Mouse (Mus musculus): ENCODE measurements at regions not wholly inside any gene's neighbourhood (a gene's known extent, or its start where the extent isn't known, plus 50 kb on each side); places are given as distances from the start of the nearest gene placed in this dataset.
A peak's percentile ranks its signal among the peaks of the same experiment; 100 is the strongest.

DNA sequence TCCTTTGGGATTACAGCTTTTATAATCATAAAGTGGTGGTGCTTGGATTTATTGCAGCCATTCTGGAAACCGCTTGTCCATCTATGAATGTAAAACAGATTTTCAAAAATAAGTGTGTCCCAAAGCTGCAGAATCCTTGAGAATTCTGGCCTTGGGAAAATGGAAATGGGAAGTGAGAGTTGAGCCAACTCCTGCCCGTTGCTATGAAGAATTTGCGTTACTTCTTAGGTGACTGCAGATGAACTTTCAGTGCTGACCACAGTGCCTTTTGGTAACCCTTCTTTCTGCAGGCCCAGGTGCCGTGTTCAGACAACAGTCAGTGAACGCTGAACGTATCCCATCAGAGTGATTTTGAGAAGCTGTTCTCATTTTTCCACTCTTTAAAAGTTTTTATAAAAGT, 60.9 kb upstream of the D16Ertd472e start:
- Histone ChIP-seq H3K4me2 (replicated peaks; ENCODE audit: low read depth, low read length) (no peak overlapping the region), H3K27ac (ENCODE audit: low read length) (no peak overlapping the region), H3K9ac (replicated peaks; ENCODE audit: low read length) (no peak overlapping the region), H3K36me3 (ENCODE audit: insufficient read depth, low read length) (no peaks in the 10 kb centered on the region), H3K9me3 (ENCODE audit: low read length) (no peaks in the 10 kb centered on the region), H3K27me3 (ENCODE audit: insufficient read depth, low read length) (no peaks in the 10 kb centered on the region), H3K4me3 (ENCODE audit: low read length) (no peak overlapping the region), H3K4me1 (ENCODE audit: insufficient read depth, low read length) (no peaks in the 10 kb centered on the region)
- ATAC-seq (ENCODE audit: low FRiP score, low TSS enrichment) = no peak
- 89% methylated on average over 6 of the region's 6 CpGs for WGBS

DNA sequence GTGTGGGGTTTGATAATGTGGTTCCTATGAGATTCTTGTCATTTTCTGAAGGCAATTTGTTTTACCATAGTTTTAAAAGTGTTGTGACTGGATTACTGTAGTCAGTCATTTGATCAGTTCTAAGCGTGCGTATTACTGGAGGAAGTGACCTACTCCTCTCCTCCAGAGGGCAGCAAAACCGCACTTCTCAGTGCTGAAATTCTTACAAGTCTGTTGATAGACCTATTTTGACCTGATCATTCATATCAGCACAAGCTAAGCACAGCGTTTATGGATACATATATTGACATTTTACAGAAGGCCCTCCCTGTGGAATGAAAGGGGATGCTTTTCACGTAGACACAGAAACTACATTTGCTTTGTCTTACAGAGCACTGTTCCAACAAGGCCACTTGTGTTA, 60.5 kb upstream of the D16Ertd472e start:
- no peak for ATAC-seq (ENCODE audit: low FRiP score, low TSS enrichment)

DNA sequence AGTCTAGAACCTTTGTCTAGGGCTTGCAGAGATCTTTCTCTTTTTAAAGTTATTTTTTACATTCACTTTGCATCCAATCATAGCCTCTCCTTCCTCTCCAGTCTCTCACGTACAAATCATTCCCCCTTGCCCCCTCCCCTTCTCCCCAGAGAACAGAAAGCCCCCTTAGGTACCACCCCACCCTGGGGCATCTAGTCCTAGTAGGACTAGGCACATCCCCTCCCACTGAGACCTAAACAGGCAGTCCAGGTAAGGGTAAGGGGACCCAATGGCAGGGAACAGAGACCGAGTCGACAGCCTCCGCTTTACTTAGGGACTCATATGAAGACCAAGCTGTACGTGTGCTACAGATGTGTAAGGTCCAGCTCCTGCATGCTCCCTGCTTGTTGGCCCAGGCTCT, 59.3 kb upstream of the D16Ertd472e start:
- Histone ChIP-seq H3K4me1 (ENCODE audit: insufficient read depth, low read length) (no peaks in the 10 kb centered on the region), H3K9me3 (ENCODE audit: low read length) (no peaks in the 10 kb centered on the region), H3K27ac (ENCODE audit: low read length) (no peak overlapping the region), H3K4me2 (replicated peaks; ENCODE audit: low read depth, low read length) (no peak overlapping the region), H3K9ac (replicated peaks; ENCODE audit: low read length) (no peak overlapping the region), H3K27me3 (ENCODE audit: insufficient read depth, low read length) (no peaks in the 10 kb centered on the region), H3K4me3 (ENCODE audit: low read length) (no peak overlapping the region), H3K36me3 (ENCODE audit: insufficient read depth, low read length) (no peaks in the 10 kb centered on the region)
- WGBS = 88% methylated on average over 5 of the region's 5 CpGs
- ATAC-seq (ENCODE audit: low FRiP score, low TSS enrichment) = 0 out of 2 replicates have a peak, but pooled peaks have one; percentile 21

More for the DNA sequence above, 60.5 kb upstream of the D16Ertd472e start:
- Histone ChIP-seq H3K36me3 (ENCODE audit: insufficient read depth, low read length) (no peaks in the 10 kb centered on the region), H3K27ac (ENCODE audit: low read length) (no peak overlapping the region), H3K9ac (replicated peaks; ENCODE audit: low read length) (no peak overlapping the region), H3K27me3 (ENCODE audit: insufficient read depth, low read length) (no peaks in the 10 kb centered on the region), H3K4me3 (ENCODE audit: low read length) (no peak overlapping the region), H3K9me3 (ENCODE audit: low read length) (no peaks in the 10 kb centered on the region), H3K4me2 (replicated peaks; ENCODE audit: low read depth, low read length) (no peak overlapping the region), H3K4me1 (ENCODE audit: insufficient read depth, low read length) (no peaks in the 10 kb centered on the region)
- 41% methylated on average over 5 of the region's 5 CpGs for WGBS

DNA sequence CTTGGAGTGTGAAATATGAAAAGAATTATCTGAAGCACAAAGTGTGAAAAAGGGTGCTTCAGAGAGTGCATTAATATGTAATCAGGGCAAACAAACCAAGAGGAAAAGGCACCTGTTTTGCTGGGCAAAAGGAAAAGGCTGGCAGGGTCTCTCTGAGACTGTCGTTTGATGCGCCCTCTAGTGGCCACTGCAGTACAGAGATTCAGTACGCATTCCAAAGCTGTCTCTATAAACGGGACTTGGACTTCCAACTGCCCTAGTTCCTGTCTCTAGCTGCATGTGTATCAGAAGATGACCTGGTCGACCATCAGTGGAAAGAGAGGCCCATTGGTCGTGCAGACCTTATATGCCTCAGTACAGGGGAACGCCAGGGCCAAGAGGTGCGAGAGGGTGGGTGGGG, 58.7 kb upstream of the D16Ertd472e start:
- Histone ChIP-seq H3K4me2 (replicated peaks; ENCODE audit: low read depth, low read length) (no peak overlapping the region), H3K27ac (ENCODE audit: low read length) (no peak overlapping the region), H3K9ac (replicated peaks; ENCODE audit: low read length) (no peak overlapping the region), H3K27me3 (ENCODE audit: insufficient read depth, low read length) (no peaks in the 10 kb centered on the region), H3K36me3 (ENCODE audit: insufficient read depth, low read length) (no peaks in the 10 kb centered on the region), H3K4me3 (ENCODE audit: low read length) (no peak overlapping the region), H3K4me1 (ENCODE audit: insufficient read depth, low read length) (no peaks in the 10 kb centered on the region), H3K9me3 (ENCODE audit: low read length) (no peaks in the 10 kb centered on the region)
- peak; percentile 82 for ATAC-seq (ENCODE audit: low FRiP score, low TSS enrichment)
- WGBS = 21% methylated on average over 8 of the region's 8 CpGs

DNA sequence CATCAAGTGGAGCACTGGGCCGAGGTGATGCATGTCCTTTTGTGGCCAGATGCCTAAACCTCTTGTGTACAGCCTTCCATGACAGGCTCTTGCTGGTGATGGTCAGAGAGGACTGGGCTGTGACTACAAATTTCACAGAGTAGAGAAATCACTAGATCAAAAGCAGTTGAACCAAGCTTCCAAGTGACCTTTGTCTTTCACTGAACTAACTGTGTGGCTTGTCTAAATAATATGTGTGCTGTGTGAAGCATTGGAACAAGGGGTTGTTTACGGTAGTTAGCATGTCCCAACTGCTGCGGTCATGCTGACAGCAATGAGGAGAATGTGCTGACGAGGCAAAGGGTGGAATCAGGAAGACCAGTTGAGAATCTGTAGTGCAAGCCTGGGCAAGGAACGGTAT, 55.3 kb upstream of the D16Ertd472e start:
- Histone ChIP-seq H3K9me3 (ENCODE audit: low read length) (no peaks in the 10 kb centered on the region), H3K36me3 (ENCODE audit: insufficient read depth, low read length) (no peaks in the 10 kb centered on the region), H3K9ac (replicated peaks; ENCODE audit: low read length) (no peak overlapping the region), H3K27me3 (ENCODE audit: insufficient read depth, low read length) (no peaks in the 10 kb centered on the region), H3K4me2 (replicated peaks; ENCODE audit: low read depth, low read length) (no peak overlapping the region), H3K27ac (ENCODE audit: low read length) (no peak overlapping the region), H3K4me1 (ENCODE audit: insufficient read depth, low read length) (no peaks in the 10 kb centered on the region), H3K4me3 (ENCODE audit: low read length) (no peak overlapping the region)
- 59% methylated on average over 5 of the region's 5 CpGs for WGBS
- peak; percentile 28; the same call in 1 of the 2 replicates for ATAC-seq (ENCODE audit: low FRiP score, low TSS enrichment)

DNA sequence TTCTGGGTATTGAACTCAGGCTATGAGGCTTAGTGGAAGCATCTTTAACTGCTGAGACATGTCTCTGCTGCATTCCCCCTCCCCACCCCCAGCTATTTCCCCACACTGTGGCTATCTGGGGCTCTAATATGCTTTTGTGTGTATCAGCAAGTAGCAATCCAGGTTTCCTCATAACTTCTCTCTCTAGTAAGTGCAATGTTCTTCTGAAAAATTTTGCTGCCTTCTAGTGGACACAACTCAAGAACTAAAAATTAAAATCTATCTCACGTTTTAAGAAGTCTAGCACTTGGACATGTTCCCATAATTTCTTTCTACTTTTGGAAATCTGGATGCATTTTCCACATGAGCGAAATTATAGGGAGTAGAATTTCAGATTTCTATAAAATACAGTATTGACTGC, 50.3 kb upstream of the D16Ertd472e start:
- H3K27me3 ChIP-seq (ENCODE audit: insufficient read depth, low read length) = no peaks in the 10 kb centered on the region
- no peak overlapping the region for H3K27ac ChIP-seq (ENCODE audit: low read length)
- no peak for ATAC-seq (ENCODE audit: low FRiP score, low TSS enrichment)
- H3K4me2 ChIP-seq (replicated peaks; ENCODE audit: low read depth, low read length) = no peak overlapping the region
- no peak overlapping the region for H3K9ac ChIP-seq (replicated peaks; ENCODE audit: low read length)
- H3K4me1 ChIP-seq (ENCODE audit: insufficient read depth, low read length) = no peaks in the 10 kb centered on the region
- WGBS = 73% methylated on average over 2 of the region's 2 CpGs
- H3K9me3 ChIP-seq (ENCODE audit: low read length) = no peaks in the 10 kb centered on the region
- no peak overlapping the region for H3K4me3 ChIP-seq (ENCODE audit: low read length)
- H3K36me3 ChIP-seq (ENCODE audit: insufficient read depth, low read length) = no peaks in the 10 kb centered on the region
